Mouse (Mus musculus): ENCODE data around the gene Eipr1. TPM values are rescaled to one million over a fixed set of nuclear protein-coding genes. Genes with fewer than 3 reads are reported as not detected.
A peak's percentile ranks its signal among the peaks of the same experiment; 100 is the strongest.

Gene Eipr1
- polyA plus RNA-seq, 1 experiment from 2014 or later = 76.8 TPM

DNA sequence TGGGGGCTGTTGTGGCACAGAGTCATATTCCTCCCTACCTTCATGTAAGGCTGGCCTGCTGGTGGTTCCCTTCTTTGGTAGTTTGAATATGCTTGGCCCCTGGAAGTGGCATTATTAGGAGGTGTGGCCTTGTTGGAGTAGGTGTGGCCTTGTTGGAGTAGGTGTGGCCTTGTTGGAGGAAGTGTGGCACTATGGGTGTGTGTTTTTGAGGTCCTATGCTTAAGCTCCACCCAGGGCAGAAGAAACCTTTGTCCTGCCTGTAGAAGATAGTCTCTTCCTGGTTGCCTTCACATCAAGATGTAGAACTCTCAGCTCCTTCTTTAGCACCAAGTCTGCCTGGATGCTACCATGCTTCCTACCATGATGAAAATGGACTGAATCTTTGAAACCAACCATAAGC lies 51.4 kb downstream of the Eipr1 start:
- Histone ChIP-seq H3K4me2 (replicated peaks) (no peak overlapping the region), H3K36me3 (no peaks in the 10 kb centered on the region), H3K4me3 (no peak overlapping the region), H3K27me3 (no peaks in the 10 kb centered on the region), H3K27ac (replicated peaks) (no peak overlapping the region), H3K9ac (replicated peaks) (no peak overlapping the region), H3K9me3 (no peaks in the 10 kb centered on the region), H3K4me1 (peaks cover 39% of the 10 kb centered on the region)
- ATAC-seq (replicated peaks) = no peak

DNA sequence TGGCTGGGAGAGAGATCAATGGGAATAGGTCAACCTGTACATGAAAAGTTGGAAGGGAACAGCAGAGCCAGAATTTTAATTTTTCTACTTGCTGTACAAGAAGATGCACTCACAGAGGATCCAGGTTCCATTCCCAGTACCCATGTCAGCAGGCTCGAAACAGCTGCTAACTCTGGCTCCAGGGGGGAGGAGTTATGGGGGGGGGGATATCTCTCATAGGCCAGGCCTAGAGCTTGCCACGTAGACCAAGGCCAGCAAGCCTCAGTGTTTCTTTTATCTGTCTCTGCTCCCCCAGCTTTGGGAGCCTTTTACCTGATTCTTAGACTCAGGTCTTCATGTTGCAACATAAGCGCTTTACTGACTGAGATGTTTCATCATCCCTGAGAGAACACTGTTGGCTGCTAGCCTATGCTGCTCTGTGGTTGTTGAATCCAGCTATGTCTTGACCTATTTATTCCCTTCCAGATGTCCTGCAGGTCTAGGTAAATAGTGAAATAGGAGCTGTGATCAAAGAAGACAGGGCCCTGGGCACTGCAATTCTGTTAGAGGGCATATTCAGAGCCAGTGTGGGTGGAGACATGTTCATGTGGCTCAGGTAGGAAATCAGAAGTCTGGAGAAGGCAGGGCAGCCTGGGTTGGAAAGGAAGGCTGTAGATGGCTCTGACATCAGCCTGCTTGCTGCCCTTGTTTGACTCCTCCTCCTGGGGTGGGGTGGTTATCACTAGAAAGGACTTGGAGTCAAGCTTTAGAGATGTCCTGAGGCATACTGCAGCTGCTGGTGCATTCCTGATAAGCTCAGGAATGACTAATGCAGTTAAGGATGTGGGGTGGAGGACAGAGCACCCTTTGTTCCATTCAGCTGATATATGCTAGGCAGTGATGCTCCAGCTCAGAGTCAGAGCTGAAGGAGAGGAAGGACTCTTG lies 53.2 kb downstream of the Eipr1 start:
- Histone ChIP-seq H3K27ac (replicated peaks) (no peak overlapping the region), H3K27me3 (no peaks in the 10 kb centered on the region), H3K4me1 (peaks cover 37% of the 10 kb centered on the region), H3K9me3 (no peaks in the 10 kb centered on the region), H3K4me3 (no peak overlapping the region), H3K36me3 (no peaks in the 10 kb centered on the region), H3K4me2 (replicated peaks) (no peak overlapping the region), H3K9ac (replicated peaks) (no peak overlapping the region)
- WGBS = 73% methylated on average over 3 of the region's 3 CpGs
- ATAC-seq (replicated peaks) = no peak; the same call in 1 of the 2 replicates

DNA sequence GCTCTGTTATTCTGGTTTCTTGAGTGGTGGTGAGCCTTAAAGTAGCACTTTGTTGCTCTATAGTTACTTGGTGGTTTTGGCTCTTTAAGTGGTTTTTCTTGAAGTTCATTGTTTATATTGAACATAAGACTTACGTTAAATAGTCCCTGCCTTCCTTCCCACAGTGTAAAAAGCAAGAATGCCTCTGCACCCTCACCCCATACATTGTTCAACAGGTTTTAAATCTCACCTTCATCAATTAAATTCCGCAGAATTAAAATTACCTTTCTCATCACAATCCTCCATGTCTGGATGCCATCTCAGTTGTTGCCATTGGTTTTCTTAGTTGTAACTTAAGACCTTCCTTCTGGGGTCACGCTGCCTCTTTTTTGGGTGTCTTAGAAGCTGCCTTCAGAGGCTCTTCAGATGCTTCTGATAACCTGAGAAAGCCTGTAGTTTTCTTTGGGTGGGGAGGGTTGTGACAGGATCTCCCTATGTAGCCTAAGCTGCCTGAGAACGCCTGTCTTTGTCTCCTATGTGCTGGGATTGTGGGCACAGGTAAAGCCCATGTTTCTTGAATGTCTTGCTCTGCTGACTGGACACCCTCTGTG lies 57.3 kb downstream of the Eipr1 start:
- no peak overlapping the region for H3K27ac ChIP-seq (replicated peaks)

DNA sequence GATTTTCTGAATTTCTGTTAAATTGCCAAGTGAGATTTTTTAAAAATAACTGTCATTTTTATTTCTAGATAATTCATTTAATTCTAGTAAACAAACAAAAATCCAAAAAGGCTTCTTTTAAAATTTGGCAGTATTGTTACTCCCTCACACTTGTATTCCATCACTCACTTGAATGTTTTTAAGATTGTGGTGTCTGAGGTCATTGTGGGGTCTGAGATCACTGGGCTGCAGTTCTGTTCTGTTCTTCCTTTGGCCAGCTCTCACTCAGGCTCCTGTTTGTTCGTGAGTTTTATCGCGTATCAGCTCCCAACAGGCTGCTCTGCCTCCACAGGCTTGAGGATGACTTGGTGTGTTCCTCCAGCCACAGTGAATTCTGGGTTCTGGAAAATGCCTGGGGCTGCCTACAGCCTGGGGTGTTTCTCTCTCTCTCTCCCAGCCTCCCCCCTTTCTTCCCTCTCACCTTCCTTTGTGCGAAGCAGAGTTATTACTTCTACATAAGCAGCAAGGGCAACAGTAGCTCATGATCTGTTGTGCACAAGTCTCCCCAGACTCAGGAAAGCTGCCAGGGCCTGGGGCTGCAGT lies 58.2 kb downstream of the Eipr1 start:
- H3K4me1 ChIP-seq = peaks cover 11% of the 10 kb centered on the region; the same call in 1 of the 2 replicates
- WGBS = 45% methylated on average over 4 of the region's 4 CpGs
- no peak overlapping the region for H3K4me3 ChIP-seq
- H3K9me3 ChIP-seq = no peaks in the 10 kb centered on the region
- H3K4me2 ChIP-seq (replicated peaks) = no peak overlapping the region
- no peaks in the 10 kb centered on the region for H3K27me3 ChIP-seq
- no peak for ATAC-seq (replicated peaks)
- no peaks in the 10 kb centered on the region for H3K36me3 ChIP-seq
- no peak overlapping the region for H3K27ac ChIP-seq (replicated peaks)
- no peak overlapping the region for H3K9ac ChIP-seq (replicated peaks)

More for the DNA sequence above, 57.3 kb downstream of the Eipr1 start:
- ATAC-seq (replicated peaks) = no peak
- Histone ChIP-seq H3K9ac (replicated peaks) (no peak overlapping the region), H3K27me3 (no peaks in the 10 kb centered on the region), H3K9me3 (no peaks in the 10 kb centered on the region), H3K4me2 (replicated peaks) (no peak overlapping the region), H3K36me3 (no peaks in the 10 kb centered on the region), H3K4me3 (no peak overlapping the region), H3K4me1 (peaks cover 16% of the 10 kb centered on the region)
- WGBS = 77% methylated on average over 4 of the region's 4 CpGs

DNA sequence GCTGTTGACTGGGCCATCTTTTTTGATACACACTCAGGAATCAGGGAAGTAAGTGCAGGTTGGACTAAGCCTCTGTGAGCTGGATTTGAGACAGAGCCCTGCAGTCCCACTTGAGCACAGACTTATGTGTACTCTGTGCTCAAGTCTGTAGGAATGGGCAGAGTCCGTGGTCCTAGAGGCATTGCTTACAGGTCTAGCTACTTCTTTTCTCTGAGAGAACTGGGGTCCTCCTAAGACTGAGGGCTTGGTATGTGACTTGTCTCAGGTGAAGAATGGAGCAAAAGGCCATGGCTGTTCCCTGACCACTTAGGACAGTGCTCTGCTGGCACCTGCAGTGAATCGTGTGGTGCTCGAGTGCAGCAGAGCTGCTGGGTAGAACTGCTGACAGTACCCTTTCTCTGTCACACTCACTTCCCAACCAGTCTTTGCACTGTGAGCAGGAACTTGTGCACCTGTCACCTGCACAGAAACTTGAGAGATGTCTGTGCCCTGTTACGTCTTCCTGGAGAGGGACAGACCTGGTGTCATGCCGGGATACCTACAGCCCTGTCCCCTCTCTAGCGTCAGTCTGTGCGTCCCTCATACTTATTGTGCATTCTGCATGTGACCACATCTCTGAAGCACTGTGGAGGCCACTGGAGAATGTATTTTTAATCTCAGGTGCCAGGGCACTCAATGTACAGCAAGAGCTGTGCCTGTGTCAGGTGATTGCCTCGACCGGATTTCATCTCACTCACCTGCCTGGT lies 65.3 kb downstream of the Eipr1 start:
- peak overlapping the region; percentile 76 for H3K27ac ChIP-seq (replicated peaks)
- H3K27me3 ChIP-seq = no peaks in the 10 kb centered on the region
- no peak overlapping the region for H3K9ac ChIP-seq (replicated peaks)
- H3K4me2 ChIP-seq (replicated peaks) = no peak overlapping the region
- no peak overlapping the region for H3K4me3 ChIP-seq
- no peaks in the 10 kb centered on the region for H3K36me3 ChIP-seq
- peaks cover 33% of the 10 kb centered on the region for H3K4me1 ChIP-seq
- 7% methylated on average over 9 of the region's 9 CpGs for WGBS
- peak; percentile 62 for ATAC-seq (replicated peaks)
- H3K9me3 ChIP-seq = no peaks in the 10 kb centered on the region

DNA sequence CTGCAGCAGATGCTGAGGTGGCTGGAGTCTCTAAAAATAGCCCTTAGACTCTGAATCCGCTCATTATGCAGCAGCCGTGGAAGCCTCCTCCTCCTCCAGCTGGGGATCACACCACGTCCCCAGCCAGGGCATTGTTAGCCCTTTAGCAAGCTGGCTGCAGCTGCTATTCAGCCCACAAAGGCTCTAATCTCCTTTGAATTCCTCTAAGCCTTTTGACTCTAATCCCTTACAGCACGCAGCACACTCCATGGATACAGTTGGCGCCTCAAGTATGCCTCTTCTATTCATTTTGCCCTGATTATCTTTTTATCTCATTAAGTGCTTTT lies 65.8 kb downstream of the Eipr1 start:
- WGBS = 5% methylated on average over 5 of the region's 5 CpGs

DNA sequence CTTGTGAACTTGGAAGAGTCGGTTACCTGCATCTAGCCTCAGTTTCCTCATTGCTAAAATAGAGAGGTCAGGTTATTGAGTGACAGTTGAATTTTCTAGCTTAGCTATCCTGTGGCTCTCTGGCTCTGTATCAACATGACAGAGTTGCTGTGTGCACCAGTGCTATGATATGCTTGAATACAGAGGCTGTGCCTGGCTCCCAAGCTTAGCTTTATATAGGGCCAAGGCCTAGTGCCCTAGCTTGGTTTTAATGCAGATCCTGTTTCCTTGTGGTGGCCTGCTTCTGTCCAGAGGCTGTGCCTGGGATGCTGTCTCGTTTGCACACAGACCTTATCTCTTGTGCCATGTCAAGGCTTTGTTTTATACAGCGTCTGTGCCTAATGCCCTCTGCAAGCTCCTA lies 66.3 kb downstream of the Eipr1 start:
- Histone ChIP-seq H3K36me3 (no peaks in the 10 kb centered on the region), H3K9me3 (no peaks in the 10 kb centered on the region), H3K27me3 (no peaks in the 10 kb centered on the region), H3K4me3 (no peak overlapping the region), H3K4me1 (peaks cover 33% of the 10 kb centered on the region), H3K27ac (replicated peaks) (peak overlapping the region; percentile 76), H3K4me2 (replicated peaks) (no peak overlapping the region), H3K9ac (replicated peaks) (peak overlapping the region; percentile 10; the same call in 1 of the 2 replicates)
- ATAC-seq (replicated peaks) = peak; percentile 53
- 6% methylated on average over 3 of the region's 3 CpGs for WGBS

More for the DNA sequence above, 65.8 kb downstream of the Eipr1 start:
- no peak overlapping the region for H3K4me2 ChIP-seq (replicated peaks)
- no peaks in the 10 kb centered on the region for H3K9me3 ChIP-seq
- H3K4me3 ChIP-seq = no peak overlapping the region
- H3K9ac ChIP-seq (replicated peaks) = no peak overlapping the region
- H3K27ac ChIP-seq (replicated peaks) = peak overlapping the region; percentile 76
- H3K27me3 ChIP-seq = no peaks in the 10 kb centered on the region
- H3K36me3 ChIP-seq = no peaks in the 10 kb centered on the region
- ATAC-seq (replicated peaks) = peak; percentile 94
- peaks cover 33% of the 10 kb centered on the region for H3K4me1 ChIP-seq

DNA sequence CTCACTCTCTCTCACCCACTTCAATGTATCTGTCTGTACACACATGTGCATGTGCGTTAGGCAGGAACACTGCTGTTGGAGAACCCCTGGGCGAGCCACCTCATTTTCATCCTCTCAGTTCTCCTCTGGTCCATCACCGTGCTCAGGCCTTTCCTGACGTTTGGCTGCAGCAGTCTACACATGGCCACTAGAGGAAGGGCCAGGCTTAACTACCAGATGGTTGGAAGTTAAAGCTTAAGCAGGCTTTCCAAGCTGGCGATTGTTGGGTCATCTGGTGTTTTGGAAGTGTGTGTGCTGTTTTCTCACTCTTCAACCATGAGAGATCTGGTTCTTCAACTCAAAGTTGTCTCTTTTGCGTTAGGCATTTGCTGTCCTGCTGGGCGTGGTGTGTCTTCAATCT lies 71.9 kb downstream of the Eipr1 start:
- no peaks in the 10 kb centered on the region for H3K36me3 ChIP-seq
- no peaks in the 10 kb centered on the region for H3K9me3 ChIP-seq
- peaks cover 5% of the 10 kb centered on the region for H3K4me1 ChIP-seq
- H3K27ac ChIP-seq (replicated peaks) = no peak overlapping the region
- H3K4me2 ChIP-seq (replicated peaks) = no peak overlapping the region
- H3K9ac ChIP-seq (replicated peaks) = no peak overlapping the region
- 87% methylated on average over 7 of the region's 7 CpGs for WGBS
- no peaks in the 10 kb centered on the region for H3K27me3 ChIP-seq
- ATAC-seq (replicated peaks) = no peak
- no peak overlapping the region for H3K4me3 ChIP-seq

DNA sequence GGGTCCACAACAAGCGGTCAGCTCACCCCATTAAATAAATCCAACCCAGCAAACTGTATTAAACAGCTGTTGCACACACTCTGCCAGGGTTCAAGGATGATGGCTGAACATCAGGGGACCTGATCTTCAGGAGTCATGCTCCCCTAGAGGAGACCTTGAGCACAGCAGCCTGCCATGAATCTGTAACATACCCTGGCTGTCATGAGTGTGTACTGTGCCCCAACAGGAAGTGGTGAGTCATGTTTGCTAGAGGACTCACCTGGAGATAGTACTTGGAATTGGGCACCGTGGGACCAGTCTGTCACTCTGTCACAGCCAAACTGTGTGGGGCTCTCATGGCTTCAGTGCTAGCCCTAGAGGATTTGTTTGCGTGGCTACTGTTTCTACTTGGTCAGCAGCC lies 77.9 kb downstream of the Eipr1 start:
- no peak overlapping the region for H3K4me3 ChIP-seq
- no peak overlapping the region for H3K9ac ChIP-seq (replicated peaks)
- H3K27me3 ChIP-seq = no peaks in the 10 kb centered on the region
- no peaks in the 10 kb centered on the region for H3K9me3 ChIP-seq
- no peak; the same call in 1 of the 2 replicates for ATAC-seq (replicated peaks)
- H3K4me2 ChIP-seq (replicated peaks) = no peak overlapping the region
- 0 out of 2 replicates have a peak, but pooled peaks cover 5% of the 10 kb centered on the region for H3K36me3 ChIP-seq
- H3K4me1 ChIP-seq = no peaks in the 10 kb centered on the region
- H3K27ac ChIP-seq (replicated peaks) = no peak overlapping the region
- WGBS = 87% methylated on average over 3 of the region's 3 CpGs

DNA sequence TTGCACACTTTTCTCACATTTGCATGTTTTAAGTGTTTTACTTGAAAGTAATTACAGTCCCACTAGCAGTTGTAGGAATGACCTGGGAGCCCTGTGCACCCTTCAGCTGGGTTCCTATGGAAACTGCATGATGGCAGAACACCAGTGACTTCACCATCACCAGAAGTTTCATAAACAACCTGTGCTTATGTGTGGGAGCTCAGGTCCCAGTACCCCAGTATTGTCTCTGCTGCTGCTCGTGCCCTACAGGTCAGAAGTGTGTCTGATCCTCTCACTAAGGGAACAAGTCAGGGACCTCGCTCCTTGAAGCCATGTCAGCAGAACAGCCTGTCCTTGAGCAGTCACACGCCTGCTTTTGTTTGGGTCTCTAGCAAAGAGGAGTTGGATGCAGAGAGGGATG lies 78.9 kb downstream of the Eipr1 start:
- Histone ChIP-seq H3K27ac (replicated peaks) (no peak overlapping the region), H3K9ac (replicated peaks) (no peak overlapping the region), H3K4me3 (no peak overlapping the region), H3K27me3 (no peaks in the 10 kb centered on the region), H3K4me1 (no peaks in the 10 kb centered on the region), H3K9me3 (no peaks in the 10 kb centered on the region), H3K4me2 (replicated peaks) (no peak overlapping the region), H3K36me3 (0 out of 2 replicates have a peak, but pooled peaks cover 5% of the 10 kb centered on the region)
- 86% methylated on average over 3 of the region's 3 CpGs for WGBS
- ATAC-seq (replicated peaks) = no peak

DNA sequence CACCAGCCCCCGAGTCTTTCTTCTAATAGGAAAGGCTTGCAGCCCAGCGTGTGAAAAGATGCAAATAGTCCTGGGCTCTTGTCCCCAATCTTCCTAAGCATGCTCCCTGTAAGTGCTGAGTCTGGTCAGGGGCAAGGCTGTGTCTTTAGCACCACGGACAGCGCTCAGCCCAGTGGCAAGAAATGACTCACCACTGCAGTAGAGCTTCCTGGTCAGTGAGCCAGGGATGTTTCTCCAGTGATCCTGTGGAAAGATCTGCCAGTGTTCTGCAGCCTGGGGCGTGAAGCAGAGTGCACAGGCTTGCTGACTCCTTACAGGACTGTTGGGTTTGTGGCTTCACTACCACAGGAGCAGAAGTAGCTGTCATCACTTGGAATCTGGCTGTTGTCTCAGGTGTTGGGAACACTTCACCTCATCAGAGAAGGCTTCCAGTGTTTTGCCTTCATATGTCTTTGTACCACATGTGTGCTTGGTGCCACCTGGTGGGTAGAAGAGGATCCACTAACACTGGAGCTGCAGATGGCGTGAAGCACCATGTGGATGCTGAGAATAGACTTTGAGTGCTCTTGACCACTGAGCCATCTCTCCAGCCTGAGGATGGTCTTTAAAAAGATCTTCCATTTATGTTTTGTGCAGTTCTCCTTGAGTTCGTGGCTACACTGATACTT lies 79.6 kb downstream of the Eipr1 start:
- no peaks in the 10 kb centered on the region for H3K27me3 ChIP-seq
- no peaks in the 10 kb centered on the region for H3K9me3 ChIP-seq
- no peak overlapping the region for H3K27ac ChIP-seq (replicated peaks)
- H3K4me1 ChIP-seq = no peaks in the 10 kb centered on the region
- ATAC-seq (replicated peaks) = no peak; the same call in 1 of the 2 replicates
- WGBS = 54% methylated on average over 7 of the region's 7 CpGs
- H3K36me3 ChIP-seq = 0 out of 2 replicates have a peak, but pooled peaks cover 5% of the 10 kb centered on the region
- no peak overlapping the region for H3K4me3 ChIP-seq
- no peak overlapping the region for H3K4me2 ChIP-seq (replicated peaks)
- H3K9ac ChIP-seq (replicated peaks) = no peak overlapping the region
